Mouse (Mus musculus): ENCODE measurements around the gene Syndig1. TPM values are rescaled to one million over a fixed set of nuclear protein-coding genes. Genes with fewer than 3 reads are reported as not detected.
A peak's percentile ranks its signal among the peaks of the same experiment; 100 is the strongest.

Syndig1 gene
- polyA plus RNA-seq, 1 experiment, result 121 TPM

DNA sequence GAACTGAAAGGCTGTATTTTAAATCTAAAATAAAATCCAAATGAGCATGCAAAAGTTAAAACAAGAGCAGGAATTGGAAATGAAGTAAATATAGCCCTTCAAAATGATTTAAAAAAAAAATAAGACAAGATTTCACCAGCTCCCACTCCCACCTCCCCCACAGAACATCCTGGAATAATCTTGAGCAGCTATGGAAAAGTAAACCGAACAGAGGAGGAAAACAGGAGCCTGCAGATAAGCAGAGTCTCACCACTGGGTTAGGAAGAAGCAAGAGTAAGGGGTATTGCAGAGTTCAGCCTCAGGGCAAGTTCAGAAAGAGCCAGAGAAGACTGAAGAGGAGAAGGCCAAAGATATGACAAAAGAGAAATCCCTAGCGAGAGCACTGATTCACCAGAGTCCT lies 48.9 kb downstream of the Syndig1 start:
- Histone ChIP-seq H3K27me3 (ENCODE audit: control insufficient read depth, insufficient read depth, low read length) (no peaks in the 10 kb centered on the region), H3K4me3 (replicated peaks; ENCODE audit: insufficient read depth, low read depth, low read length) (no peak overlapping the region), H3K27ac (ENCODE audit: insufficient read depth, low read length) (no peak overlapping the region), H3K4me1 (ENCODE audit: control insufficient read depth, insufficient read depth, low read length) (peaks cover 6% of the 10 kb centered on the region; the same call in 1 of the 2 replicates)
- 76% methylated on average over 2 of the region's 2 CpGs for WGBS
- no peak for DNase-seq
- TF ChIP-seq CTCF (IDR thresholded peaks at IDR 0.05; ENCODE audit: borderline replicate concordance, insufficient read depth, low read depth, low read length), result no peak
- TF ChIP-seq POLR2A (IDR thresholded peaks at IDR 0.05; ENCODE audit: borderline replicate concordance, insufficient read depth, low read length), result no peak

DNA sequence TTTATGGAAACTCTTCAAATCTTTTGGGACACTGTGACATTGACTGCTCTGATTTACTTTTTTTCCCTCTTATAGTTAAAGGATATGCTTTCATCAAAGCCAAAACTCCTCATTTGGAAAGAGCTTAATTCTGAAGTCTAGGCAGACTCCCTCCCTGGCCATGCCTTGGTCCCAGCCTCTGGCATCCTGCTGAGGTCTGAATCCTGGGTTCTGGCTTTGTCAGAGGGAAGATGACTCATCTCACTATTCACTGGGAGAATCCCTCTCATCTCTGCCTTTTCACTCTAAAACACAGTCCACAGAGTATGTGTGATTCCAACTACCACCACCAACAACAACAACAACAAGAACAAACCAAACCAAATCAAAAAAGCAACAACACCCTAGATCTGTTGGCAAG lies 58.6 kb downstream of the Syndig1 start:
- Histone ChIP-seq H3K27me3 (ENCODE audit: control insufficient read depth, insufficient read depth, low read length) (no peaks in the 10 kb centered on the region), H3K4me3 (replicated peaks; ENCODE audit: insufficient read depth, low read depth, low read length) (no peak overlapping the region), H3K4me1 (ENCODE audit: control insufficient read depth, insufficient read depth, low read length) (peaks cover 8% of the 10 kb centered on the region; the same call in 1 of the 2 replicates), H3K27ac (ENCODE audit: insufficient read depth, low read length) (peak overlapping the region; percentile 56; the same call in 1 of the 2 replicates)
- TF ChIP-seq POLR2A (IDR thresholded peaks at IDR 0.05; ENCODE audit: borderline replicate concordance, insufficient read depth, low read length) (no peak), CTCF (IDR thresholded peaks at IDR 0.05; ENCODE audit: borderline replicate concordance, insufficient read depth, low read depth, low read length) (no peak)
- DNase-seq, result peak; percentile 54 to 79

DNA sequence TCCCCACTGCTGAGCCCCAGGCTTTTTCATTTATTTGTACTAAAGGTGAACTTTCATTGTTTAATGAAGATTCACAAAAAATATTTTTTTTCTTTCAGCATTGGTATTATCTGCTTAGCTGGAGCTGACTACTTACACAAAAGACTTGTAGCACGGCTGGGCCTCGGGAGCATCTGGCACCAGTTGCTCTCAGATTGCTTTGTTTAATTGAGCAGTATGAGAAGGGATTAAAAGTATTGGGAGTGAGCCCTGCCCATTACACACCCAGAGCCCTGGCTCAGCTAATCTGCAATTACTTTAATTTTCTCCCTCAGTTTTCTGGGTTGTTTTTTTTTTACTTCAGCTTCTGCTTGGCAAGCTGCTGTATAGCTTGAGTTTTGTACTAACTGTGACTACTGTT lies 62.6 kb downstream of the Syndig1 start:
- 24% methylated on average over 2 of the region's 2 CpGs for WGBS
- TF ChIP-seq CTCF (IDR thresholded peaks at IDR 0.05; ENCODE audit: borderline replicate concordance, insufficient read depth, low read depth, low read length) (no peak), POLR2A (IDR thresholded peaks at IDR 0.05; ENCODE audit: borderline replicate concordance, insufficient read depth, low read length) (no peak)
- no peak overlapping the region for H3K27ac ChIP-seq (ENCODE audit: insufficient read depth, low read length)
- H3K4me1 ChIP-seq (ENCODE audit: control insufficient read depth, insufficient read depth, low read length), result peaks cover 8% of the 10 kb centered on the region; the same call in 1 of the 2 replicates
- H3K27me3 ChIP-seq (ENCODE audit: control insufficient read depth, insufficient read depth, low read length), result no peaks in the 10 kb centered on the region
- DNase-seq, result no peak
- H3K4me3 ChIP-seq (replicated peaks; ENCODE audit: insufficient read depth, low read depth, low read length), result no peak overlapping the region

DNA sequence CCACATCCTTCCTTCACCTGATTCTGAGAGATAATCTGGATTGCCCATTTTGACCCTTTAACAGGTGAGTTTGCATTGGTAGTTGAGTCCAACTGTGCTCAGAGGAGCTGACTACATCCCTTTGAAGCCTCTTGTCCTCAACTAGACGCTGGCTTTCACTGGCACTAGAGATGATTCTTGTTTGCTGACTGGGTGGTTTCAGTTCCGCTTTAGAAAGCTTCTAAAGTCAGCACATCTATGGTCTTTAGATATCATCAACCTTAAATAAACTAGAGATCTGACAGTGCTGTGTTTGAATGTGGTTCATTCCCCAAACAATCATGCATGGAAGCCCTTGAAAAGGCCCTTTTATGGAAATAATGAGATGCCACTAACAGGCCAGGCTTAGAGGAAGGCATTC lies 67.3 kb downstream of the Syndig1 start:
- no peak for DNase-seq
- H3K4me3 ChIP-seq (replicated peaks; ENCODE audit: insufficient read depth, low read depth, low read length), result no peak overlapping the region
- H3K27me3 ChIP-seq (ENCODE audit: control insufficient read depth, insufficient read depth, low read length), result no peaks in the 10 kb centered on the region
- no peak overlapping the region for H3K27ac ChIP-seq (ENCODE audit: insufficient read depth, low read length)
- WGBS, result 85% methylated on average over 2 of the region's 2 CpGs
- TF ChIP-seq POLR2A (IDR thresholded peaks at IDR 0.05; ENCODE audit: borderline replicate concordance, insufficient read depth, low read length) (no peak), CTCF (IDR thresholded peaks at IDR 0.05; ENCODE audit: borderline replicate concordance, insufficient read depth, low read depth, low read length) (no peak)
- peaks cover 6% of the 10 kb centered on the region for H3K4me1 ChIP-seq (ENCODE audit: control insufficient read depth, insufficient read depth, low read length)

DNA sequence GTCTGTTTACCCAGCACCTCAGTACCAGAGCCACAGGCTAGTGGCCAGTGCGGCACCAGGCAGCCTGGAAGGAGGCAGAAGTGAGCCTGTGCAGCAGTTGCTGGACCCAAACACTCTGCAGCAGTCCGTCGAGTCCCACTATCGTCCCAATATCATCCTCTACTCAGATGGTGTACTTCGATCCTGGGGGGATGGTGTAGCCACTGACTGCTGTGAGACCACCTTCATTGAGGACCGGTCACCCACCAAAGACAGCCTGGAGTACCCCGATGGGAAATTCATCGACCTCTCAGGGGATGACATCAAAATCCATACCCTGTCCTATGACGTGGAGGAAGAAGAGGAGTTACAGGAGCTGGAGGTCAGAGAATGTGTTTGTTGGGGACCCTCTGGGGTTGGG lies 70.6 kb downstream of the Syndig1 start:
- Histone ChIP-seq H3K27me3 (ENCODE audit: control insufficient read depth, insufficient read depth, low read length) (no peaks in the 10 kb centered on the region), H3K27ac (ENCODE audit: insufficient read depth, low read length) (no peak overlapping the region), H3K4me1 (ENCODE audit: control insufficient read depth, insufficient read depth, low read length) (peaks cover 6% of the 10 kb centered on the region), H3K4me3 (replicated peaks; ENCODE audit: insufficient read depth, low read depth, low read length) (no peak overlapping the region)
- 93% methylated on average over 9 of the region's 9 CpGs for WGBS
- no peak for DNase-seq
- no peak for TF ChIP-seq CTCF (IDR thresholded peaks at IDR 0.05; ENCODE audit: borderline replicate concordance, insufficient read depth, low read depth, low read length)
- no peak for TF ChIP-seq POLR2A (IDR thresholded peaks at IDR 0.05; ENCODE audit: borderline replicate concordance, insufficient read depth, low read length)

DNA sequence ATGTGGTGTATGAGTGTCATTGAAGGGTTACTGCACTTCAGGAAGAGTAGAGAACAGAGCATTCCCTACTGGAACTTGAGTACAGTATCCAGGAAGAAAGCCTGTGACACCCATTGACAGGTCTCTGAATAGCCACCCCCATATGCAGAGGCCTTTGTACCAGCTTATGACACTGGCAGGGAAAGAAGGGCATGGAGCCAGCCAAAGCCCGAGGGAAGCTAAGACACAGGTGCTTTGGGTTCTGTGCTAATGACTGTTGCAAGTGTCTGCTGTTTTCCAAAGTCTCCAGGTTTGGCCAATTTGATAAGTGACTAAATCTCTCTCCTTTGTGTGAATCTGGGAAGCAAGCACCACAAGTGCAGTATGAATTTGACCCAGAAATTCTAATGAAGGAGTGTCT lies 71.6 kb downstream of the Syndig1 start:
- WGBS, result 18% methylated on average over 1 of the region's 1 CpGs
- H3K27me3 ChIP-seq (ENCODE audit: control insufficient read depth, insufficient read depth, low read length), result no peaks in the 10 kb centered on the region
- peak in 1 of 2 experiments; percentile 39 for DNase-seq
- H3K4me3 ChIP-seq (replicated peaks; ENCODE audit: insufficient read depth, low read depth, low read length), result no peak overlapping the region
- no peak overlapping the region for H3K27ac ChIP-seq (ENCODE audit: insufficient read depth, low read length)
- TF ChIP-seq CTCF (IDR thresholded peaks at IDR 0.05; ENCODE audit: borderline replicate concordance, insufficient read depth, low read depth, low read length) (no peak), POLR2A (IDR thresholded peaks at IDR 0.05; ENCODE audit: borderline replicate concordance, insufficient read depth, low read length) (no peak)
- H3K4me1 ChIP-seq (ENCODE audit: control insufficient read depth, insufficient read depth, low read length), result peaks cover 6% of the 10 kb centered on the region

DNA sequence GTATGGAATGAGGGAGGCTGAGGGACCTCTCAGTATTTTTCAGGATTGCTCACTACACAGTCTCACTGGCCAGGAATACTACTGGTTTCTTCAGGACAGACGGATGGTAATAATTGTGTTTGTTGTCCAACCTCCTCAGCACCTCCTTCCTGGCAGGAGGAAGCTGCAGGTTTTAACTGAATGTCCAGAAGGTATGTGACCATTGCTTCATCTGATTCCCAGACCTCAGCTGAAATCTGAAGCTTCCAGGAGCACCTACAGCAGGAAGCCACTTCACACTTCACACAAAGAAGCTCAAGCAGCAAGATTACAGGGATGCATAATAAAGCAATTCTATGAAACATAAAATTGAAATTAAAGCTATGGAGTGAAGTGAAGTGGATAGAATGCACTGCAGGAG lies 75.4 kb downstream of the Syndig1 start:
- Histone ChIP-seq H3K4me1 (ENCODE audit: control insufficient read depth, insufficient read depth, low read length) (peaks cover 2% of the 10 kb centered on the region), H3K27me3 (ENCODE audit: control insufficient read depth, insufficient read depth, low read length) (no peaks in the 10 kb centered on the region), H3K4me3 (replicated peaks; ENCODE audit: insufficient read depth, low read depth, low read length) (no peak overlapping the region), H3K27ac (ENCODE audit: insufficient read depth, low read length) (no peak overlapping the region)
- 12% methylated on average over 1 of the region's 1 CpGs for whole genome bisulfite sequencing
- DNase-seq, result peak in 1 of 2 experiments; percentile 55
- TF ChIP-seq CTCF (IDR thresholded peaks at IDR 0.05; ENCODE audit: borderline replicate concordance, insufficient read depth, low read depth, low read length), result no peak
- TF ChIP-seq POLR2A (IDR thresholded peaks at IDR 0.05; ENCODE audit: borderline replicate concordance, insufficient read depth, low read length), result no peak

DNA sequence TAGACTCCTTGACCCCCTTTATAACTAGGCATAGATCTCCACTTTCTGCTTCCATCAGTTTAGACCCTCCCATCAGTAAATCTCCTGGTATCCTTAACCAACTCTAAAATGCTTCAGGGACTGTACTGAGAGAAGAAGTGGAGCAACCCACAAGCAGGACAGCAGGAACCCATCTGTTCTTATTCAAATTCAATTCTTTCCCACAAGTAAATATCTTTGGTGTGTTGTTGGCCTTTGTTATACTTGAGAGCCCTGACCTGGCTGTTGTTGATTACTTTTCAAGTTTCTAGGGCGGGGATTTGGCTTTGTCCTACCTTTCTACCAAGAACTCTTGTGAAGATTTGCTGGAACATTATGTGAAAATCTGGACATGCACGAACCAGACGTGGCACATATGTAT lies 77.7 kb downstream of the Syndig1 start:
- Histone ChIP-seq H3K4me1 (ENCODE audit: control insufficient read depth, insufficient read depth, low read length) (no peaks in the 10 kb centered on the region), H3K4me3 (replicated peaks; ENCODE audit: insufficient read depth, low read depth, low read length) (no peak overlapping the region), H3K27me3 (ENCODE audit: control insufficient read depth, insufficient read depth, low read length) (no peaks in the 10 kb centered on the region), H3K27ac (ENCODE audit: insufficient read depth, low read length) (no peak overlapping the region)
- TF ChIP-seq CTCF (IDR thresholded peaks at IDR 0.05; ENCODE audit: borderline replicate concordance, insufficient read depth, low read depth, low read length), result no peak
- no peak for TF ChIP-seq POLR2A (IDR thresholded peaks at IDR 0.05; ENCODE audit: borderline replicate concordance, insufficient read depth, low read length)
- DNase-seq, result no peak
- 90% methylated on average over 3 of the region's 3 CpGs for WGBS
